Mouse (Mus musculus): ENCODE data around the gene Adh1.

The Adh1 gene

GRCm38 (mm10) chr3:138260721-138261669 lies at the start of gene Adh1:
Gene Adh1 (plus strand): TSS chr3:138260991.
- DNase-seq (ENCODE audit: low spot score in 2 of 2), result no peak

- no peak for DNase-seq (ENCODE audit: low spot score in 2 of 2)
Measured at GRCm38 (mm10) chr3:138212431-138212951, 48.3 kb upstream of the Adh1 start.

- no peak for DNase-seq (ENCODE audit: low spot score in 2 of 2)
Measured at GRCm38 (mm10) chr3:138215395-138215989, 45.3 kb upstream of the Adh1 start.

GRCm38 (mm10) chr3:138216091-138216490 lies 44.7 kb upstream of the Adh1 start:
- DNase-seq (ENCODE audit: low spot score in 2 of 2), result no peak

- DNase-seq (ENCODE audit: low spot score in 2 of 2), result no peak
Measured at GRCm38 (mm10) chr3:138217631-138218264, 43.0 kb upstream of the Adh1 start, which contains the start of gene Adh7. Gene Adh7 (plus strand): TSS chr3:138217760.

GRCm38 (mm10) chr3:138221116-138221515 lies 39.7 kb upstream of the Adh1 start:
- no peak for DNase-seq (ENCODE audit: low spot score in 2 of 2)

- DNase-seq (ENCODE audit: low spot score in 2 of 2), result no peak
Measured at GRCm38 (mm10) chr3:138222511-138222910, 38.3 kb upstream of the Adh1 start.

- no peak for DNase-seq (ENCODE audit: low spot score in 2 of 2)
Measured at GRCm38 (mm10) chr3:138222952-138223351, 37.8 kb upstream of the Adh1 start.

GRCm38 (mm10) chr3:138224363-138224954 lies 36.3 kb upstream of the Adh1 start:
- no peak for DNase-seq (ENCODE audit: low spot score in 2 of 2)

GRCm38 (mm10) chr3:138225331-138225730 lies 35.5 kb upstream of the Adh1 start:
- DNase-seq (ENCODE audit: low spot score in 2 of 2), result no peak

GRCm38 (mm10) chr3:138225853-138226252 lies 34.9 kb upstream of the Adh1 start:
- no peak for DNase-seq (ENCODE audit: low spot score in 2 of 2)

- DNase-seq (ENCODE audit: low spot score in 2 of 2), result no peak
Measured at GRCm38 (mm10) chr3:138226476-138226875, 34.3 kb upstream of the Adh1 start.

- DNase-seq (ENCODE audit: low spot score in 2 of 2), result no peak
Measured at GRCm38 (mm10) chr3:138227082-138227481, 33.7 kb upstream of the Adh1 start.

GRCm38 (mm10) chr3:138227782-138228181 lies 33.0 kb upstream of the Adh1 start:
- DNase-seq (ENCODE audit: low spot score in 2 of 2), result no peak

- no peak for DNase-seq (ENCODE audit: low spot score in 2 of 2)
Measured at GRCm38 (mm10) chr3:138229448-138229847, 31.3 kb upstream of the Adh1 start.

- DNase-seq (ENCODE audit: low spot score in 2 of 2), result no peak
Measured at GRCm38 (mm10) chr3:138230266-138230665, 30.5 kb upstream of the Adh1 start.

- no peak for DNase-seq (ENCODE audit: low spot score in 2 of 2)
Measured at GRCm38 (mm10) chr3:138231531-138231930, 29.3 kb upstream of the Adh1 start.

GRCm38 (mm10) chr3:138236546-138237163 lies 24.1 kb upstream of the Adh1 start:
- no peak for DNase-seq (ENCODE audit: low spot score in 2 of 2)

- DNase-seq (ENCODE audit: low spot score in 2 of 2), result no peak
Measured at GRCm38 (mm10) chr3:138238046-138238445, 22.7 kb upstream of the Adh1 start.

GRCm38 (mm10) chr3:138239461-138239860 lies 21.3 kb upstream of the Adh1 start:
- DNase-seq (ENCODE audit: low spot score in 2 of 2), result no peak

GRCm38 (mm10) chr3:138240411-138240810 lies 20.4 kb upstream of the Adh1 start:
- no peak for DNase-seq (ENCODE audit: low spot score in 2 of 2)

Measured in frontal cortex, postnatal 14 days (tissue).